ENCODE assay signal across 8 mouse cellular contexts in the genomic region with DNA sequence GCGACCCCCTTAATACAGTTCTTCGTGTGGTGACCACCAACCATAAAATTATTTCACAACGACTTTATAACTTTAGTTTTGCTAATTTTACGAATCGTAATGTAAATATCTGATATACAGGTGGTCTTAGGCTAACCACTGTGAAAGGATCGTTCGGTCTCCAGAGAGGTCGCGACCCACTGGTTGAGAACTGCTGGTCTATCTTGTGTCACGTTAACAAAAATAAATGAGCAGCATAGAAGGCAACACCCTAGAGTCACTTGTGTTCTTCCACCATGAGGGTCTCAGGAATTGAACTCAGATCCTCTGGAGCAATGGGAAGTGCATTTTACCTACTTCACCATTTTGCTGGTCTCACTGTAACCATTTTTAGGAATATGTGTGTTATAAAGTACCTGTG. TPM values are rescaled to one million over a fixed set of nuclear protein-coding genes. Genes with fewer than 3 reads are reported as not detected.
DNase-seq lines count a peak whose midpoint lies in the region; ATAC-seq and TF ChIP-seq lines count a peak whose summit lies in the region.

No protein-coding gene starts in this region.

- H3K4me1 ChIP-seq in forebrain, embryonic 11.5 days (replicated peaks; ENCODE audit: control insufficient read depth, insufficient read depth, low read length) = peaks cover 3% of the 10 kb centered on the region; the same call in 1 of the 2 replicates
- peaks cover 23% of the 10 kb centered on the region for H3K4me1 ChIP-seq in forebrain, embryonic 16.5 days (replicated peaks; ENCODE audit: control insufficient read depth, insufficient read depth, low read length)
- H3K4me1 ChIP-seq in neural tube, embryonic 11.5 days (ENCODE audit: control insufficient read depth, insufficient read depth, low read length) = peaks cover 7% of the 10 kb centered on the region
- H3K4me1 ChIP-seq in limb, embryonic 14.5 days (ENCODE audit: control insufficient read depth, insufficient read depth, low read length) = peaks cover 12% of the 10 kb centered on the region
- H3K4me1 ChIP-seq in stomach, postnatal 0 days (replicated peaks; ENCODE audit: control insufficient read depth, insufficient read depth) = peaks cover 4% of the 10 kb centered on the region; the same call in 1 of the 2 replicates

- TF ChIP-seq EP300 in stomach, postnatal 0 days (optimal IDR thresholded peaks at IDR 0.05) = no peak

- H3K9ac ChIP-seq in forebrain, embryonic 11.5 days (ENCODE audit: low read length) = no peak overlapping the region; the same call in 1 of the 2 replicates
- no peak overlapping the region for H3K9ac ChIP-seq in forebrain, embryonic 16.5 days (replicated peaks; ENCODE audit: low read depth, low read length)
- H3K9ac ChIP-seq in neural tube, embryonic 11.5 days (ENCODE audit: low read length) = no peak overlapping the region
- no peak overlapping the region for H3K9ac ChIP-seq in limb, embryonic 14.5 days (ENCODE audit: low read depth, low read length, severe bottlenecking)
- no peak overlapping the region for H3K9ac ChIP-seq in stomach, postnatal 0 days (ENCODE audit: low read length)

- H3K4me3 ChIP-seq in forebrain, embryonic 11.5 days (ENCODE audit: low read depth, low read length) = no peak overlapping the region
- no peak overlapping the region for H3K4me3 ChIP-seq in forebrain, embryonic 16.5 days (replicated peaks; ENCODE audit: low read length)
- H3K4me3 ChIP-seq in neural tube, embryonic 11.5 days (ENCODE audit: low read depth, low read length) = no peak overlapping the region
- H3K4me3 ChIP-seq in limb, embryonic 14.5 days (replicated peaks; ENCODE audit: low read length) = no peak overlapping the region
- H3K4me3 ChIP-seq in stomach, postnatal 0 days (ENCODE audit: low read depth, low read length) = peak overlapping the region; percentile 53; the same call in 1 of the 2 replicates

- peak; percentile 17; the same call in 1 of the 2 replicates for ATAC-seq in forebrain, embryonic 11.5 days (replicated peaks; ENCODE audit: low FRiP score)
- ATAC-seq in forebrain, embryonic 16.5 days = no peak
- no peak for ATAC-seq in neural tube, embryonic 11.5 days (ENCODE audit: insufficient read depth, low FRiP score, low TSS enrichment)
- no peak for ATAC-seq in limb, embryonic 14.5 days (ENCODE audit: low FRiP score, low read depth)
- ATAC-seq in stomach, postnatal 0 days (ENCODE audit: low FRiP score, low TSS enrichment) = no peak

- H3K4me2 ChIP-seq in forebrain, embryonic 11.5 days (ENCODE audit: low read depth, low read length, severe bottlenecking) = peak overlapping the region; percentile 35; the same call in 1 of the 2 replicates
- H3K4me2 ChIP-seq in forebrain, embryonic 16.5 days (ENCODE audit: low read length) = no peak overlapping the region
- H3K4me2 ChIP-seq in neural tube, embryonic 11.5 days (ENCODE audit: low read depth) = 0 out of 2 replicates have a peak overlapping the region, but pooled peaks have one; percentile 3
- H3K4me2 ChIP-seq in limb, embryonic 14.5 days (replicated peaks; ENCODE audit: low read depth, low read length, severe bottlenecking) = peak overlapping the region; percentile 29; the same call in 1 of the 2 replicates
- peak overlapping the region; percentile 37 for H3K4me2 ChIP-seq in stomach, postnatal 0 days (replicated peaks; ENCODE audit: low read depth)

- H3K27ac ChIP-seq in forebrain, embryonic 11.5 days (ENCODE audit: low read depth, low read length) = no peak overlapping the region
- no peak overlapping the region for H3K27ac ChIP-seq in forebrain, embryonic 16.5 days (ENCODE audit: low read length)
- 0 out of 2 replicates have a peak overlapping the region, but pooled peaks have one; percentile 0 for H3K27ac ChIP-seq in neural tube, embryonic 11.5 days (ENCODE audit: low read depth, low read length)
- no peak overlapping the region for H3K27ac ChIP-seq in limb, embryonic 14.5 days (replicated peaks; ENCODE audit: low read depth, low read length)
- H3K27ac ChIP-seq in stomach, postnatal 0 days (replicated peaks) = peak overlapping the region; percentile 74

- H3K27me3 ChIP-seq in forebrain, embryonic 11.5 days (ENCODE audit: control insufficient read depth, insufficient read depth, low read length) = no peaks in the 10 kb centered on the region
- no peaks in the 10 kb centered on the region for H3K27me3 ChIP-seq in forebrain, embryonic 16.5 days (replicated peaks; ENCODE audit: control insufficient read depth, insufficient read depth, low read length)
- no peaks in the 10 kb centered on the region for H3K27me3 ChIP-seq in neural tube, embryonic 11.5 days (ENCODE audit: control insufficient read depth, insufficient read depth, low read length)
- no peaks in the 10 kb centered on the region for H3K27me3 ChIP-seq in limb, embryonic 14.5 days (ENCODE audit: control insufficient read depth, insufficient read depth, low read length)
- H3K27me3 ChIP-seq in stomach, postnatal 0 days (ENCODE audit: control insufficient read depth, insufficient read depth, low read length) = no peaks in the 10 kb centered on the region

- H3K36me3 ChIP-seq in forebrain, embryonic 11.5 days (ENCODE audit: control insufficient read depth, insufficient read depth, low read length) = no peaks in the 10 kb centered on the region; the same call in 1 of the 2 replicates
- no peaks in the 10 kb centered on the region for H3K36me3 ChIP-seq in forebrain, embryonic 16.5 days (ENCODE audit: control insufficient read depth, insufficient read depth)
- H3K36me3 ChIP-seq in neural tube, embryonic 11.5 days (ENCODE audit: control insufficient read depth, insufficient read depth, low read length) = no peaks in the 10 kb centered on the region
- H3K36me3 ChIP-seq in limb, embryonic 14.5 days (ENCODE audit: control insufficient read depth, insufficient read depth, low read length) = 0 out of 2 replicates have a peak, but pooled peaks cover 1% of the 10 kb centered on the region
- no peaks in the 10 kb centered on the region for H3K36me3 ChIP-seq in stomach, postnatal 0 days (ENCODE audit: control insufficient read depth, insufficient read depth, low read length)

- no peak for TF ChIP-seq CTCF in stomach, postnatal 0 days (IDR thresholded peaks at IDR 0.05; ENCODE audit: low read depth)

- no peak for TF ChIP-seq POLR2A in limb, embryonic 14.5 days (IDR thresholded peaks at IDR 0.05; ENCODE audit: borderline replicate concordance, extremely low read depth, insufficient read depth, insufficient read length)

- DNase-seq in forebrain, embryonic 11.5 days (ENCODE audit: low spot score) = no peak
- DNase-seq in neural tube, embryonic 11.5 days (ENCODE audit: low spot score) = no peak
- no peak for DNase-seq in neural tube, embryonic 10.5 days (ENCODE audit: extremely low spot score, low spot score)
- DNase-seq in limb, embryonic 14.5 days (ENCODE audit: low spot score) = no peak
- no peak for DNase-seq in stomach, postnatal 0 days (ENCODE audit: low spot score)
- DNase-seq in right cerebral cortex, postnatal 4 days = no peak
- DNase-seq in right cerebral cortex, postnatal 10 days (ENCODE audit: low spot score in 2 of 2) = no peak

- H3K9me3 ChIP-seq in forebrain, embryonic 11.5 days (ENCODE audit: control insufficient read depth, low read length) = no peaks in the 10 kb centered on the region
- H3K9me3 ChIP-seq in forebrain, embryonic 16.5 days (ENCODE audit: control insufficient read depth, low read length) = no peaks in the 10 kb centered on the region
- H3K9me3 ChIP-seq in neural tube, embryonic 11.5 days (ENCODE audit: control insufficient read depth, low read length) = no peaks in the 10 kb centered on the region
- no peaks in the 10 kb centered on the region for H3K9me3 ChIP-seq in limb, embryonic 14.5 days (ENCODE audit: control insufficient read depth, low read length)
- no peaks in the 10 kb centered on the region for H3K9me3 ChIP-seq in stomach, postnatal 0 days (ENCODE audit: control insufficient read depth, low read length)

- WGBS in forebrain, embryonic 11.5 days = 59% methylated on average over 10 of the region's 10 CpGs
- 60% methylated on average over 10 of the region's 10 CpGs for WGBS in forebrain, embryonic 16.5 days
- WGBS in neural tube, embryonic 11.5 days = 57% methylated on average over 10 of the region's 10 CpGs
- WGBS in limb, embryonic 14.5 days = 58% methylated on average over 10 of the region's 10 CpGs
- WGBS in stomach, postnatal 0 days = 54% methylated on average over 10 of the region's 10 CpGs

RNA-seq across cellular contexts. Expression of a gene that starts 20.0 kb away (rescaled TPM):
- 464 and 491 TPM in 2 replicates for polyA plus RNA-seq in forebrain, embryonic 11.5 days (2014; fragmentation: Nextera tagmentation; extraction: Ambion mirVana)
- polyA plus RNA-seq in forebrain, embryonic 16.5 days (2015; fragmentation: Nextera tagmentation; extraction: Ambion mirVana) = 385 and 445 TPM in 2 replicates
- 519 and 552 TPM in 2 replicates for polyA plus RNA-seq in neural tube, embryonic 11.5 days (2014; fragmentation: Nextera tagmentation; extraction: Ambion mirVana)
- 461 and 513 TPM in 2 replicates for polyA plus RNA-seq in limb, embryonic 14.5 days (2012; rRNA removed)
- polyA plus RNA-seq in limb, embryonic 14.5 days (2014; fragmentation: Nextera tagmentation; extraction: Ambion mirVana) = 535 and 556 TPM in 2 replicates
- 345 and 377 TPM in 2 replicates for polyA plus RNA-seq in stomach, postnatal 0 days (2015; fragmentation: Nextera tagmentation; extraction: Ambion mirVana)

Comparison
In these comparisons a context has a peak if more than half of its experiments do, and no peak if none do; other contexts are left out.
1. H3K27ac ChIP-seq: peak in neural tube, embryonic 11.5 days (single experiment) and stomach, postnatal 0 days (single experiment); none in forebrain, embryonic 11.5 days (single experiment), forebrain, embryonic 16.5 days (single experiment) and limb, embryonic 14.5 days (single experiment).